Mouse (Mus musculus) C2C12 (cell line): ENCODE results near the gene Etl4. TPM values are rescaled to one million over a fixed set of nuclear protein-coding genes. Genes with fewer than 3 reads are reported as not detected.

Experiments
- H3K27me3 ChIP-seq: one replicate; pipeline ENCODE4 v1.6.1; 2011; ENCODE audit not compliant: control insufficient read depth, insufficient read depth, insufficient read length
- H3K36me3 ChIP-seq: one replicate; pipeline ENCODE4 v1.6.1; 2011; ENCODE audit not compliant: control insufficient read depth, insufficient read depth
- H3K4me3 ChIP-seq: one replicate; pipeline ENCODE4 v1.5.1; 2011; ENCODE audit warnings: mild to moderate bottlenecking, control low read depth; ENCODE audit not compliant: poor library complexity, insufficient read depth, severe bottlenecking
- H3K79me2 ChIP-seq: one replicate; pipeline ENCODE4 v1.6.1; 2011; ENCODE audit not compliant: control insufficient read depth, insufficient read depth
- H3K79me3 ChIP-seq: one replicate; pipeline ENCODE4 v1.6.1; 2011; ENCODE audit warnings: low read depth, control low read depth
- H3ac ChIP-seq: one replicate; pipeline ENCODE3; 2011; ENCODE audit warnings: low read depth; ENCODE audit not compliant: control insufficient read depth, insufficient read length
- CEBPB ChIP-seq: IDR thresholded peaks from one replicate; pipeline ENCODE4 v1.6.1; 2011; ENCODE audit warnings: low read depth, mild to moderate bottlenecking, control low read depth, moderate library complexity
- CTCF ChIP-seq: IDR thresholded peaks from one replicate; pipeline ENCODE4 v1.5.1; 2011; ENCODE audit not compliant: control insufficient read depth, insufficient read depth, insufficient read length
- FOSL1 ChIP-seq: IDR thresholded peaks from one replicate; pipeline ENCODE4 v1.8.0; 2011; ENCODE audit warnings: mild to moderate bottlenecking, low read length; ENCODE audit not compliant: poor library complexity, insufficient read depth, severe bottlenecking
- MAX ChIP-seq: IDR thresholded peaks from one replicate; pipeline ENCODE4 v1.6.1; 2011; ENCODE audit warnings: mild to moderate bottlenecking, control low read depth
- MYOD1 ChIP-seq: IDR thresholded peaks from one replicate; pipeline ENCODE4 v1.6.1; 2011; ENCODE audit warnings: low read depth; ENCODE audit not compliant: control insufficient read depth, insufficient read length
- MYOG ChIP-seq: IDR thresholded peaks from one replicate; pipeline ENCODE4 v1.6.1; 2011; ENCODE audit not compliant: control insufficient read depth, insufficient read length; ENCODE audit errors: extremely low read depth
- USF1 ChIP-seq: IDR thresholded peaks from one replicate; pipeline ENCODE4 v1.6.1; 2011; ENCODE audit warnings: low read depth, mild to moderate bottlenecking, control low read depth, moderate library complexity
- polyA plus RNA-seq: library from polyadenylated mRNA; unstranded; fragments of >200 nt; fragmentation: generic; extraction: Trizol; gene quantifications from one replicate; pipeline ENCODE4 v1.2.1, GENCODE M21; 2012; ENCODE audit warnings: missing spikeins

The Etl4 gene
- polyA plus RNA-seq, 1 experiment, result 3.9 TPM

DNA sequence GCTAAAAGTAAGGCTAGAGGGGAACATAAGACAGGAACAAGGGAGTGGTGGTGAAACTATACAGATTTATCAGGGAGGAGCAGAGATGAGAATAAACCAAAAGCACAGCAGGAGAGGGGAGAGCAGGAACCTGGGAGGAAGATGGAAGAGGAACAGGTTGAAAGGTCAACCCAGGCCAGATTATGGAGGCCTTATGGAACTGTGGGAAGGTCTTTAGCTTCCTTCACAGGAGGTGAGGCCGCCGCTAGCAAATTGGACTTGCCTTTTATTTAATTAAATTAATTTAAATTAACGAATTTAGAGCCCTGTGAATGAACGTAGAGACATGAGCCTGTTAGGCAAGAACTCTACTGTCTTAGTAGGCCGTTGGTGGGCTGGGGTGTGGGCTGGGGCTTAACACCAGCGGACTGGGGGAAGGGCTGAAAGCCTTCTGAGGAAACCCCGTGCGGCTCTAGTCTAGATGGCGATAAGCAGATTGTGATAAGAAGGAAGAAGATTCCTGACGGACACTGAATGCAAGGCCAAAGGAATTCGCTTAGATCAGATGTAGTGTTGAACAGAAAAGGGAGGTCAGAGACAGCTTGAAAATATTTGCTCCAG is 612.2 kb downstream of the Etl4 start:
- Histone ChIP-seq H3ac (no peak overlapping the region), H3K27me3 (no peaks in the 10 kb centered on the region), H3K79me3 (no peaks in the 10 kb centered on the region), H3K36me3 (no peaks in the 10 kb centered on the region), H3K4me3 (no peak overlapping the region), H3K79me2 (no peaks in the 10 kb centered on the region)
- TF ChIP-seq MAX, result no peak
- no peak for TF ChIP-seq MYOG
- no peak for TF ChIP-seq FOSL1
- no peak for TF ChIP-seq MYOD1
- TF ChIP-seq CEBPB, result no peak
- TF ChIP-seq CTCF, result no peak
- no peak for TF ChIP-seq USF1

DNA sequence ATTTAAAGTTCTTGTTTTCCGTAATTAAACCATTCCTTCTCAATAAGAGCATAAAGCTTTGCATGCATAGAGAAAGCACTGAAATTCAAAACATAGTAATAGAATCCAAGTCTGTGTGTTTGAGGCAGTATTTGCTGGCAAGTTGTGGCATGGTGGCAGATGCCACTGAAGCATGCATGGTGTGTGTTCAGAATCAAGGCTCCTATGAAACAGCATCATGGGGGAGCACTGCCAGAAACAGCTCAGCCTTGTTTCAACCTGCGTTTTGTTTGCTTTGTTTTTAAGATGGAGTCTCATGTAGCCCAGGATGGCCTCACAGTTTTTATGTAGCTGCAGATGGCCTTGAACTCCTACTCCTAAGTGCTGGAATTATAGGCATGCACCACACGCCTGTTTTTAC is 614.1 kb downstream of the Etl4 start:
- Histone ChIP-seq H3K79me3 (no peaks in the 10 kb centered on the region), H3K27me3 (no peaks in the 10 kb centered on the region), H3ac (no peak overlapping the region), H3K4me3 (no peak overlapping the region), H3K36me3 (no peaks in the 10 kb centered on the region), H3K79me2 (no peaks in the 10 kb centered on the region)
- TF ChIP-seq CTCF (no peak), FOSL1 (no peak), MAX (no peak), CEBPB (no peak), MYOD1 (no peak), MYOG (no peak), USF1 (no peak)

DNA sequence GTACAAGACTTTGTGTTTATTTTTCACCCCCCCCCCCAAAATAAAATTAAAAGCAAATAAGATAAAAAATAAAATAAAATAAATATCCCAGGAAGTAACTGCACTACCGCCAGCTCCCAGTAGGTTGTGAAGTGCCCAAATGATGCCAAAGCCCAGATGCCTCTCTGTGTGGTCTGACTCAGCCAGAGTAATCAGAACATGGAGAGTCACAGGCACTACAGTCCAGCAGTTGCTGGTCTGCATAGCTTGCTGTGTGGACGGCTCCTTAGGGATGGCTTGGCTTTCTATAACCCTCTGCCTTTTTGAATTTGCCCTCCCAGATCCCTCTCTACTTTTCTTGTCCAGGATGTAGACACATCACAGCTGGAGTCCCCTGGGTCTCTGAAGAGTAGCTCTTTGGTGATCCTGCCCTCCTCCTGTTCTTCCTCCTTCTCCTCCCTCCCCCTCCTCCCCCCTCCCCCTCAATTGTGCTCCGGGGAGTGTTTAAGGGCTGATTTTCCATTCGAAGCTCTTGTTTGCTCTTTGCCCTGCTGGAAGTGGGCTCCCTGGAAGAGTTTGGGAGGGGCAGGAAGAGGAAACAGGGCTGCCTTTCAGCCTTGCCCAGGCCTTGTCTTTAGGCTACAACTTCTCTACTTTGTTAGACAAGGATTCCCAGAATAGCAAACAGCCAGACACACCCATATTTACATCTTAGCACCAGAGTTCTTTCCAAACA is 616.5 kb downstream of the Etl4 start:
- no peaks in the 10 kb centered on the region for H3K27me3 ChIP-seq
- H3K36me3 ChIP-seq, result no peaks in the 10 kb centered on the region
- H3K4me3 ChIP-seq, result no peak overlapping the region
- no peaks in the 10 kb centered on the region for H3K79me3 ChIP-seq
- no peaks in the 10 kb centered on the region for H3K79me2 ChIP-seq
- no peak overlapping the region for H3ac ChIP-seq
- no peak for TF ChIP-seq MYOD1
- no peak for TF ChIP-seq USF1
- TF ChIP-seq CEBPB, result no peak
- TF ChIP-seq MAX, result no peak
- TF ChIP-seq CTCF, result no peak
- no peak for TF ChIP-seq MYOG

DNA sequence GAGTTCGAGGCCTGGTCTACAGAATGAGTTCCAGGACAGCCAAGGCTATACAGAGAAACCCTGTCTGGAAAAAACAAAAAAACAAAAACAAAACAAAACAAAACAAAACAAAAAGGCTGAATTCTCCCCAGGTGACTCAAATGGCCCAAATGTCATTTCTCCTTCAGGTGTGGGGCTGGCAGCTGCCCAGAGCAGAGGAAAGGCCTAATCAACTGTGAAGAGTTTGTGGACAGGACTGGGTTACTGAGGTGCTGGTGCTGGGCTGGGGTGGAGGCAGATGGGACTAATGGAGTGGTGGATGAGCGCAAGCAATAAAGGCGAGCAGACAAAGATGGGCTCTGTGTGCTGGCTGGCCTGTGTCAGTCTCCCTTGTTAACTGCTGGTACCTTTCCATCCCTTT is 617.3 kb downstream of the Etl4 start:
- Histone ChIP-seq H3K4me3 (no peak overlapping the region), H3K27me3 (no peaks in the 10 kb centered on the region), H3K36me3 (no peaks in the 10 kb centered on the region), H3ac (no peak overlapping the region), H3K79me3 (no peaks in the 10 kb centered on the region), H3K79me2 (no peaks in the 10 kb centered on the region)
- TF ChIP-seq CTCF (no peak), MYOD1 (no peak), USF1 (no peak), MYOG (no peak), FOSL1 (no peak)

DNA sequence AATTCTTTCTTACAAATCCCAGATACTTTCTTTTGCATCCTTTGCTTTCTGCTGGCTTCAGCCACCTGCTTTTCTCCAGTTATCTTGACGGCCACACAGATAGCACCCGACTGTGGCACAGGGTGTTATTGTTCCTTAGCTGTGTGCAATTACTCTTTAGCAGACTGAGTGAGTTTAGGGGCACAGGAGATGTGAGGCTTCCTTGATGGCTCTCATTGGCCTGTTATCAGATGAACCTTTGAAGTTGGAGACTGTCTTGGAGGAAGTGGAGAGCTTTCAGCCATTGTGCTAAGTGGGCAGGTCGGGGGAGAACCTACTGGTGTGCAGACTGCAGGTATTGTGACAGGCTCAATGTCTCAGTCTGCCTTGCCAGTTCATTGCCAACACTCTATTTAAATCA is 623.0 kb downstream of the Etl4 start:
- no peaks in the 10 kb centered on the region for H3K36me3 ChIP-seq
- no peaks in the 10 kb centered on the region for H3K79me3 ChIP-seq
- no peak overlapping the region for H3K4me3 ChIP-seq
- H3K79me2 ChIP-seq, result no peaks in the 10 kb centered on the region
- H3K27me3 ChIP-seq, result no peaks in the 10 kb centered on the region
- no peak for TF ChIP-seq CEBPB
- no peak for TF ChIP-seq MYOG
- no peak for TF ChIP-seq MAX
- no peak for TF ChIP-seq FOSL1
- no peak for TF ChIP-seq MYOD1
- TF ChIP-seq CTCF, result no peak
- no peak for TF ChIP-seq USF1
- H3ac ChIP-seq, result no peak overlapping the region

DNA sequence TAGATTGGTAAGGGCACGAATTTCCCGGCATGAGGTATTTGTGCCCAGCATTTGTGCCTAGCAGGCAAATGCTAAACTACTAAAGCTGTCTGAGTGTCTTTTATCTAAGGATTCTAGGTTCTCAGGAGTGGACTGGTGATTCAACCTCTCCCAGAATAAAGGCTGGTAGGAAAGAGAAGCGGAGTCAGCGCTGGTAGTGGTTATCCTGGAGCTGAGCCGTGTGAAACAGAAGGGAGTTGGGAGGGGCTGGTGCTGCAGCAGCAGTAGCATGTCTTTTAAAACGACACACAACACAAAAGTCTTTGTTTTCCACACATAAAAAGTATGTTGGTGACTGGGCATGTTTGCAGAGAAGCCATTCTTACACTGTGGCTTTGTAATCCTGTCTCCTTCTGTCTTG is 628.2 kb downstream of the Etl4 start:
- H3K4me3 ChIP-seq, result no peak overlapping the region
- H3K36me3 ChIP-seq, result no peaks in the 10 kb centered on the region
- H3K79me2 ChIP-seq, result no peaks in the 10 kb centered on the region
- no peaks in the 10 kb centered on the region for H3K27me3 ChIP-seq
- no peak overlapping the region for H3ac ChIP-seq
- H3K79me3 ChIP-seq, result no peaks in the 10 kb centered on the region
- TF ChIP-seq MYOG (no peak), CTCF (no peak), USF1 (no peak), MAX (no peak), MYOD1 (no peak), CEBPB (no peak), FOSL1 (no peak)
